Mouse (Mus musculus): ENCODE measurements around the gene Lamtor3. TPM values are rescaled to one million over a fixed set of nuclear protein-coding genes. Genes with fewer than 3 reads are reported as not detected.

Gene Lamtor3
- polyA plus RNA-seq, 1 experiment from 2014 or later = 118 TPM

DNA sequence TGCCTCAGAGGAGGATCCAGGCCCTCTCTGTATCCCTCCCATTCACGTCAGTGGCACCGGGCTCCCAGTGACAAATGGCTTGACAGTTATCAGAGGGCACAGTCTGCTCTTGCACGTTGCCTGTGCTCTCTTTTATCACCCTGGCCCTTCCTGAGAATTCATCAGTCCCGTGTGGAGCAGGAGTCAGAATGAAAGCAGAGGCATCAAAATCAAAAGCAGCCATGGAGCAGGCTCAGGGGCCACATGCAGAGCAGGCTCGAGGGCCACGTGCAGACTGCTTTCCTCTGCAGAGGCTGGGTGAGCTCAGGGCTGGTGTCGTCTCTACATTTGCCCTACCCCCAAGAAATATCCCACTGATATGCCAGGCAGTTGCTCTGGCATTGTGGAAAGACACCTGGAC, 33.5 kb downstream of the Lamtor3 start:
- Histone ChIP-seq H3K27me3 (ENCODE audit: control insufficient read depth, insufficient read depth, low read length) (no peaks in the 10 kb centered on the region), H3K4me2 (ENCODE audit: low read depth, low read length) (peak overlapping the region; percentile 26), H3K27ac (ENCODE audit: low read length) (peak overlapping the region; percentile 65), H3K9ac (ENCODE audit: low read length) (peak overlapping the region; percentile 44; the same call in 1 of the 2 replicates), H3K4me1 (ENCODE audit: control insufficient read depth, insufficient read depth, low read length) (peaks cover 26% of the 10 kb centered on the region), H3K4me3 (replicated peaks; ENCODE audit: low read length) (no peak overlapping the region), H3K9me3 (replicated peaks; ENCODE audit: control insufficient read depth, low read length) (no peaks in the 10 kb centered on the region), H3K36me3 (ENCODE audit: control insufficient read depth, insufficient read depth, low read length) (no peaks in the 10 kb centered on the region)
- WGBS = 22% methylated on average over 7 of the region's 7 CpGs
- ATAC-seq (ENCODE audit: insufficient read depth, low FRiP score) = peak; percentile 18; the same call in 1 of the 2 replicates

DNA sequence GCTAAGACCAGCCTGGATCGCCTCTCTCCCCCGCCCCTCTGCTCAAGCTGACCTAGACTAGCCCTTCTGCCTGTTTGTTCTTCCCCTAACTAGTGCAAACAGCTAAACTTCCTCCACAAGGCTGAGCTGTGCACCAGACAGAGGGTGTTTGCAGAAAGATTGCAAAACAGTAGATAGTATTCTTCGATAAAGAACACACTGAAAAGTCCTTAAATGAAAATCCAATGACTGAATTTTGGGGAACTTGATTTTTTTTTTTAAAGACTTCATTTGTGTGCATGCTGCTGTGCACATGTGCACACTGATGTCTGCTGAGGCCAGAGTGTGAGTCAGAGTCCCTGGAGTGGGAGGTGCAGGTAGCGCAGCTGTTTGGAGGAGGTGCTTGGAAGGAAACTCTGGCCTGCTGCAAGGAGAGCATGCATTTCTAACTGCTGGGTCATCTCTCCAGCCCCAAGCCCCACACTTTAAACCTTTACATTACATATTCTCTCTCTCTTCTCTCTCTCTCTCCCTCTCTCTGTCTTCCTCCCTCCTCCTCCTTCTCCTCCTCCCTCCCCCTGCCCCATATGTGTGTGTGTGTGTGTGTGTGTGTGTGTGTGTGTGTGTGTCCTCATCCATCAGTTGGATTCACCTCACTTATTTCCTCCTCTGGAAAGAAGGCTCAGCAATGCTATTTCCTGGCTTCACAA, 34.1 kb downstream of the Lamtor3 start:
- peaks cover 26% of the 10 kb centered on the region for H3K4me1 ChIP-seq (ENCODE audit: control insufficient read depth, insufficient read depth, low read length)
- WGBS = 24% methylated on average over 4 of the region's 4 CpGs
- no peaks in the 10 kb centered on the region for H3K36me3 ChIP-seq (ENCODE audit: control insufficient read depth, insufficient read depth, low read length)
- H3K27ac ChIP-seq (ENCODE audit: low read length) = peak overlapping the region; percentile 65
- peak overlapping the region; percentile 26 for H3K4me2 ChIP-seq (ENCODE audit: low read depth, low read length)
- no peaks in the 10 kb centered on the region for H3K27me3 ChIP-seq (ENCODE audit: control insufficient read depth, insufficient read depth, low read length)
- peak overlapping the region; percentile 44; the same call in 1 of the 2 replicates for H3K9ac ChIP-seq (ENCODE audit: low read length)
- no peaks in the 10 kb centered on the region for H3K9me3 ChIP-seq (replicated peaks; ENCODE audit: control insufficient read depth, low read length)
- peak; percentile 87 for ATAC-seq (ENCODE audit: insufficient read depth, low FRiP score)
- no peak overlapping the region for H3K4me3 ChIP-seq (replicated peaks; ENCODE audit: low read length)

DNA sequence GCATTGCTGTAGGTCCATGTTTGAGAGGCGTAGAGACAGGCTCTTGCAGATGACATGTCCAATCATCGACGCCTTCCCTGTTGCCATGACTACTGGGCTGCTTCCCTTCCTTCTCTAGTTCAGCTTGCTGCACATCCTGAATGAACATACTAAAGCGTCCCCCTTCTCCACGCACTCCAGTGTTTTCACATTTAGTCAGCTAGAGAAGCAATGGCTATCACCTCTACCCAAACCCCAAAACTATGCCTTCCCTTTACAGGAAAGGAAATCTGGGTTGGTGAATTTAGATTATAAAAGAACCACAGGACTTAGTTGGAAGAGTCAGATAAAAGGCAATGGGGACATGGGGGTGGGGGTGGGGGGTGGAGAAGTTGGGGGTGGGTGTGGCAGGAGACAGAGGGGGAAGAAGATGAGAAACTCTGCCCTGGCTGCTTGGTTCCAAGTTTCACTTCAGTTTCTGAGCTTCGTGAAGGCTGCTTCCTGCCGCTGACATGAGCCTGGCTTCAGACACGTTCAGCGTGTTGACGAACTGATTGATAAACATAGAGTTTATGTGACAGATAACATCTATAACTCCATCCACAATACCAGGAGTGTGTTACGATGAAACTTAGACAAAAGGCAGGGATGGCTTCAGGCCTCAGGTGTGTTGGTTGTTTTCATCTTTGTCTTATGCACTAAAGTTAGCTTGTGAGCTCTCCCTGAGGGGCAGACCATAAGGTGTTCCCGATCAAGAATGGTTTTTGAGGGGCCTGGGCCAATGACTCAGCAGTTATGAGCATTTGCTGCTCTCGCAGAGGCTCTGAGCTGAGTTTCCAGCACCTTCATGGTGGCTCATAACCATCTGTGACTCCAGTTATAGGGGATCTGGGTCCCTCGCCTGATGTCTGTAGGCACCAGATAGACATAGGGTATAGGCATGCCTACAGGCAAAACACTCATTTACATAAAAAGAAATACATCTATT, 34.9 kb downstream of the Lamtor3 start:
- H3K27me3 ChIP-seq (ENCODE audit: control insufficient read depth, insufficient read depth, low read length) = no peaks in the 10 kb centered on the region
- 50% methylated on average over 14 of the region's 14 CpGs for WGBS
- H3K36me3 ChIP-seq (ENCODE audit: control insufficient read depth, insufficient read depth, low read length) = no peaks in the 10 kb centered on the region
- no peaks in the 10 kb centered on the region for H3K9me3 ChIP-seq (replicated peaks; ENCODE audit: control insufficient read depth, low read length)
- peaks cover 26% of the 10 kb centered on the region for H3K4me1 ChIP-seq (ENCODE audit: control insufficient read depth, insufficient read depth, low read length)
- no peak overlapping the region for H3K4me2 ChIP-seq (ENCODE audit: low read depth, low read length)
- H3K4me3 ChIP-seq (replicated peaks; ENCODE audit: low read length) = no peak overlapping the region
- peak overlapping the region; percentile 65 for H3K27ac ChIP-seq (ENCODE audit: low read length)
- no peak overlapping the region for H3K9ac ChIP-seq (ENCODE audit: low read length)
- ATAC-seq (ENCODE audit: insufficient read depth, low FRiP score) = peak; percentile 34; the same call in 1 of the 2 replicates

DNA sequence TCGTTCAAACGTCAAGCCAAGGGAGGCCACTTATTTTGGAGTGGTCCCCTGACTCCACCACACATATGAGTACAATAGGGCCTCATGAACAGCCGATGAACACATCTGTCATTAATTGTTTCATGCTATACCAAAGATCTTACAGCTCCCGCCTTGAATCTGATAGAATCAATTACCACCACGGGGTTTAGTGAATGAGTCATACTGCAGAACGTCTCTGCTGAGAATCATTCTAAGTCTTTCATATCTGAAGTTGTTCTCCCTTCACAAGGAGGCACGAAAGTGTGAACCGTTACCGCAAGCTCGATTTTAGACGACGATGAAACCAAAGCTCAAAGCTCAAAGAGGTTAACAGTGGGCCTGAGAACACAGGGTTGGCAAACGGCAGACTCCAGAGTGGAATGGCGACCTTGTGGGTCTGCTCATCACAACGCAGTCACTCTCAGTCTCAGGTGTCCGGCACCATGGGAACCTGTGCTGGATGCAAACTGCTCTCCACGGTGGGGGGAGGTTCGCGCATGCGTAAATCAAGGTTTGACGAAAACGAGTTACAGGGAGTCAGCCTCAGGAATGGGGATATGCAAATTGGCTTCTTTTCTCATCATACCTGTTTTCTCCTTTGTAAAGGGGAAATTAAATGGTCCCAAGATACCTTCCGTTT, 36.1 kb downstream of the Lamtor3 start:
- 65% methylated on average over 23 of the region's 23 CpGs for WGBS
- ATAC-seq (ENCODE audit: insufficient read depth, low FRiP score) = no peak
- no peak overlapping the region for H3K9ac ChIP-seq (ENCODE audit: low read length)

DNA sequence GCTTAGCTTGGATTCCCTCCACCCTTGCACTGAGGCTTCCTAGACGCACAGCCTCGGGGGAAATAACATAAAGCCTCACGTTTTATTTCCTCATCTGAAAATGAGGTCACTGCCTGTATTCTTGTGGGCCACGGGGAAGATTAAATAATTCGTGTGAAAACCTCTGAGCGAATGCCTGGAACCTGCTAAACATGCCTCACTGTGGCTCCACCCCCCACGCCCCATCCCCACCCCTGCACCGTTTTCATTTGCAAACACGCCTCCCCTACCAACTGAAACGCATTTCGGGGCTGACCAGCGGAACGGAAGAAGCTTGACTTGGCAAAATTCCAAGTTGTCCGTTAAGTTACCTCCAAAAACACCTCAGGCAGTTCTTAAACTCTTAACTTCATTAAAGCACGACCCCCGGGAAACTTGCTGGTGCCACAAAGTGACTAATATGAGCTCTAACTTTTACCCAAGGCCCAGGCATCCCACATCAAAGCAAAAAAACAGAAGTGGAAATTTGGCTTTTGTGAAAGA, 37.3 kb downstream of the Lamtor3 start:
- Histone ChIP-seq H3K4me3 (replicated peaks; ENCODE audit: low read length) (peak overlapping the region; percentile 15), H3K9me3 (replicated peaks; ENCODE audit: control insufficient read depth, low read length) (no peaks in the 10 kb centered on the region), H3K9ac (ENCODE audit: low read length) (peak overlapping the region; percentile 15; the same call in 1 of the 2 replicates), H3K4me2 (ENCODE audit: low read depth, low read length) (peak overlapping the region; percentile 56), H3K36me3 (ENCODE audit: control insufficient read depth, insufficient read depth, low read length) (no peaks in the 10 kb centered on the region), H3K4me1 (ENCODE audit: control insufficient read depth, insufficient read depth, low read length) (peaks cover 26% of the 10 kb centered on the region), H3K27ac (ENCODE audit: low read length) (no peak overlapping the region), H3K27me3 (ENCODE audit: control insufficient read depth, insufficient read depth, low read length) (no peaks in the 10 kb centered on the region)
- ATAC-seq (ENCODE audit: insufficient read depth, low FRiP score) = peak; percentile 61; the same call in 1 of the 2 replicates
- 10% methylated on average over 16 of the region's 16 CpGs for WGBS

More for the DNA sequence above, 36.1 kb downstream of the Lamtor3 start:
- H3K4me2 ChIP-seq (ENCODE audit: low read depth, low read length) = no peak overlapping the region
- H3K4me1 ChIP-seq (ENCODE audit: control insufficient read depth, insufficient read depth, low read length) = peaks cover 26% of the 10 kb centered on the region
- H3K36me3 ChIP-seq (ENCODE audit: control insufficient read depth, insufficient read depth, low read length) = no peaks in the 10 kb centered on the region
- H3K27ac ChIP-seq (ENCODE audit: low read length) = no peak overlapping the region
- H3K9me3 ChIP-seq (replicated peaks; ENCODE audit: control insufficient read depth, low read length) = no peaks in the 10 kb centered on the region
- H3K4me3 ChIP-seq (replicated peaks; ENCODE audit: low read length) = no peak overlapping the region
- H3K27me3 ChIP-seq (ENCODE audit: control insufficient read depth, insufficient read depth, low read length) = no peaks in the 10 kb centered on the region

DNA sequence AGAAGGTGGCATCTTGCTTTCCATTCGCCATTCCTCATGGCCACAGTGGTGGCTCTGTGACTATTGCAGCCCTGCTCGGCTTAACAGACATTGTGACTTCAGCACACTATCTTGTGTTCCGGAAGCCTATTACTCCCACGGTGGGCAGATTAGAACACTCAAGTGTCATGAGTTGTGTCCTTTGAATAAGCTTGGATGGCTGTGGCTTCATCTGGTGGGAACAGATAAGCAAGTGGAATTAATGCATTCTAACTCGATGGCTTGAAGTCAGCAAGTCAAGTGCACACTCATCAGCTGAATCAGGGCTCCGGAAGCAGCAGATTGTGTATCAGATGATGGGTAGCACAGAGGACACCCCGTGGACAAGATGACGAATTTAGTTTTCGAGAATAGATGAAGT, 39.6 kb downstream of the Lamtor3 start:
- Histone ChIP-seq H3K9me3 (replicated peaks; ENCODE audit: control insufficient read depth, low read length) (no peaks in the 10 kb centered on the region), H3K9ac (ENCODE audit: low read length) (no peak overlapping the region), H3K4me1 (ENCODE audit: control insufficient read depth, insufficient read depth, low read length) (0 out of 2 replicates have a peak, but pooled peaks cover 14% of the 10 kb centered on the region), H3K4me2 (ENCODE audit: low read depth, low read length) (no peak overlapping the region), H3K27ac (ENCODE audit: low read length) (no peak overlapping the region), H3K36me3 (ENCODE audit: control insufficient read depth, insufficient read depth, low read length) (no peaks in the 10 kb centered on the region), H3K27me3 (ENCODE audit: control insufficient read depth, insufficient read depth, low read length) (no peaks in the 10 kb centered on the region), H3K4me3 (replicated peaks; ENCODE audit: low read length) (no peak overlapping the region)
- WGBS = 83% methylated on average over 9 of the region's 9 CpGs
- ATAC-seq (ENCODE audit: insufficient read depth, low FRiP score) = no peak

DNA sequence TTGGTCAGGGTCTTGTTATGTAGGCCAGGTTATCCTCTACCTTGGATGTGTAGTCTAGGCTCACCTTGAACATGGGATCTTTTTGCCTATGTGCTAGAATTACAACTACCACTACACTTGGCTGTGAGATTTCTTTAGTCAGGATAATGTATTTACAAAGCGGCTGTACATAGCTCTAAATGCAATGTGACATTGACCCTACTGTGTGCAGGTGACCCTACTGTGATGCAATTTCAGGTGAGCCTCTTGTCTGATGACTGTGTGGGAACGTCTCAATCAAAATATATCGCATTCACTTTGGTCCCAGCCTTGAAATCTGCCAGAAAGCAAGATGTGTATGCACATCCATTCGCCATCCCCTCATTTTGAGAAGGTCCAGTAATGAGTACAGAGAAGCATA, 40.0 kb downstream of the Lamtor3 start:
- no peaks in the 10 kb centered on the region for H3K9me3 ChIP-seq (replicated peaks; ENCODE audit: control insufficient read depth, low read length)
- no peak overlapping the region for H3K4me3 ChIP-seq (replicated peaks; ENCODE audit: low read length)
- H3K27ac ChIP-seq (ENCODE audit: low read length) = no peak overlapping the region
- no peak overlapping the region for H3K4me2 ChIP-seq (ENCODE audit: low read depth, low read length)
- H3K27me3 ChIP-seq (ENCODE audit: control insufficient read depth, insufficient read depth, low read length) = no peaks in the 10 kb centered on the region
- no peak for ATAC-seq (ENCODE audit: insufficient read depth, low FRiP score)
- 0 out of 2 replicates have a peak, but pooled peaks cover 11% of the 10 kb centered on the region for H3K4me1 ChIP-seq (ENCODE audit: control insufficient read depth, insufficient read depth, low read length)
- H3K9ac ChIP-seq (ENCODE audit: low read length) = no peak overlapping the region
- H3K36me3 ChIP-seq (ENCODE audit: control insufficient read depth, insufficient read depth, low read length) = no peaks in the 10 kb centered on the region
- WGBS = 93% methylated on average over 4 of the region's 4 CpGs

DNA sequence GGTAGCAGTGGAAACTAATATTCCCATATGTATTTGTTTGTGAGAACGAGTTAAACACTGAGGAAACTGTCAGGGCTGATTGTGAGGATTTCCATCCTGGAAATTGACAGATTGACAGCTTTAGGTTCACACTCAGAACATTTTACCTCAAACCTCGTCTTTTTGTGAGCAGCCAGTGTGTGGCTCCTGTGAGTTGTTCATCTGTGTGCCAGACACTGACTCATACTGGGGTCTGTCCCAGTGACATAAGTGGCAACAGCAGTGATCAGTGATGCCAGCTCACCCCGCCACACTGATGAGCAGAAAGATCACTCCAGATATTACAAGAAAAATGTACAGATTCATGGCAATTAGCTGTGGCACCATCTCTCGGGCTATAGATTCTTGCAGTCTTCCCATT, 41.1 kb downstream of the Lamtor3 start:
- Histone ChIP-seq H3K4me1 (ENCODE audit: control insufficient read depth, insufficient read depth, low read length) (0 out of 2 replicates have a peak, but pooled peaks cover 8% of the 10 kb centered on the region), H3K9ac (ENCODE audit: low read length) (no peak overlapping the region), H3K27ac (ENCODE audit: low read length) (no peak overlapping the region), H3K36me3 (ENCODE audit: control insufficient read depth, insufficient read depth, low read length) (no peaks in the 10 kb centered on the region), H3K4me2 (ENCODE audit: low read depth, low read length) (no peak overlapping the region), H3K27me3 (ENCODE audit: control insufficient read depth, insufficient read depth, low read length) (no peaks in the 10 kb centered on the region), H3K4me3 (replicated peaks; ENCODE audit: low read length) (no peak overlapping the region), H3K9me3 (replicated peaks; ENCODE audit: control insufficient read depth, low read length) (no peaks in the 10 kb centered on the region)
- 74% methylated on average over 4 of the region's 4 CpGs for WGBS
- ATAC-seq (ENCODE audit: insufficient read depth, low FRiP score) = no peak
